Mouse (Mus musculus): ENCODE data around the gene Gm10959.

DNA sequence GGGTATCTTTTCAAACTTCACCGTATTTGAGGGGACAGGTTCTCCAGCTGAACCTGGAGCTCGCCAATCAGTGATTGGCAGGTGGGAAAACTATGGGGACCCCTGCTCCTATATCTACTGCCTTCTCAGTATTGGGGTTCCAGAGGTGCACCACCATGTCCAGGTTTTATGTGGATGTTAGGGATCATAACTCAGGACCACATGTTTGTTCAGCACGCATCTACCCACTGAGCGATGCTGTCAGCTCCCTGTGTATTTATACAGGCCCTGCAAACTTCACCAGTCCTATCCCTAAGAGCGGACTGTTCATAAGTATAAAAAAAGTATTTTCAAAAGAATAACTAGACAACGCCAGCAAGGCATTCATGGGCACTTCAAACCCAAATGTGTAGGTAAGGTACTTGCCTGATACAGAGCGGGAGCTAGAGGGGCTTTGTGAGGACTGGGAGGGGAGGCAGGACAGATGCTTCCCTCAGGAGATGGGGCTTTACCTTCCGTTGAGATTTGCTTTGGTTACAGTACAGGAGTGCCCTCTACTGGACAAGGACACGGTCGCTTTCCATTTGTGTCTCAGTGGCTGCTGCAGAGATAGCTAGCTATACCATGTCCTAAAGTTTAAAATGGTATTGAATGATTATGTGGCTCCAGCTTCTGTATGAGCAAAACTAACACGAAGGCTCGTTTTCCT lies 15.3 kb downstream of the Gm10959 start:
- TF ChIP-seq POLR2A (IDR thresholded peaks at IDR 0.05; ENCODE audit: low read depth, low read length), result no peak
- TF ChIP-seq CTCF (IDR thresholded peaks at IDR 0.05; ENCODE audit: borderline replicate concordance, insufficient read depth, low read length), result peak; percentile 56; the same call in 1 of the 2 replicates
